ENCODE assay signal across 8 mouse cellular contexts in genomic region chr6:55037799-55038670, GRCm38 (mm10). TPM values are rescaled to one million over a fixed set of nuclear protein-coding genes. Genes with fewer than 3 reads are reported as not detected.
DNase-seq lines count a peak whose midpoint lies in the region; ATAC-seq lines count a peak whose summit lies in the region.

Gene Gars (plus strand): TSS chr6:55038007.

- peak within 1 kb of the TSS; percentile 95 for H3K27ac ChIP-seq in hindbrain, embryonic 11.5 days (ENCODE audit: low read depth, low read length)

- DNase-seq in MN1 (ENCODE audit: low spot score) = peak; percentile 89
- peak; percentile 86 for DNase-seq in cerebellum, adult 9-10 months
- DNase-seq in frontal cortex, adult 2 months (ENCODE audit: extremely low spot score in 1 of 2, low spot score in 1 of 2) = peak; percentile 65 to 87
- DNase-seq in hindbrain, embryonic 11.5 days (ENCODE audit: low spot score) = peak; percentile 94
- DNase-seq in layer of hippocampus, postnatal 10 days (ENCODE audit: low spot score in 2 of 2) = peak; percentile 80 to 90
- peak; percentile 89 for DNase-seq in lung, postnatal 10 days
- peak; percentile 88 for DNase-seq in ovary, postnatal 36 days (ENCODE audit: low spot score)
- peak; percentile 90 for DNase-seq in thymus, postnatal 25 days

- ATAC-seq in hindbrain, embryonic 11.5 days (ENCODE audit: low FRiP score) = peak; percentile 95

- H3K9ac ChIP-seq in hindbrain, embryonic 11.5 days (ENCODE audit: low read depth, low read length) = peak within 1 kb of the TSS; percentile 92

- H3K9me3 ChIP-seq in hindbrain, embryonic 11.5 days (ENCODE audit: control insufficient read depth, low read length) = no peaks in the 10 kb centered on the region

- under 1% methylated on average over 79 of the region's 87 CpGs for WGBS in hindbrain, embryonic 11.5 days

- peak within 1 kb of the TSS; percentile 96 for H3K4me3 ChIP-seq in hindbrain, embryonic 11.5 days (ENCODE audit: low read depth, low read length)

- no peaks in the 10 kb centered on the region for H3K27me3 ChIP-seq in hindbrain, embryonic 11.5 days (ENCODE audit: control insufficient read depth, insufficient read depth, low read length)

- no peaks in the 10 kb centered on the region for H3K4me1 ChIP-seq in hindbrain, embryonic 11.5 days (replicated peaks; ENCODE audit: control insufficient read depth, insufficient read depth, low read length)

- H3K36me3 ChIP-seq in hindbrain, embryonic 11.5 days (ENCODE audit: control insufficient read depth, insufficient read depth, low read length) = no peaks in the 10 kb centered on the region

- peak within 1 kb of the TSS; percentile 60 for H3K4me2 ChIP-seq in hindbrain, embryonic 11.5 days (replicated peaks; ENCODE audit: low read depth, low read length)

RNA-seq across cellular contexts. Expression of gene Gars, which starts in this region (rescaled TPM):
- 81.7 and 84.0 TPM in 2 replicates for polyA plus RNA-seq in frontal cortex, adult 2 months (2012; rRNA removed)
- polyA plus RNA-seq in hindbrain, embryonic 11.5 days (2014; fragmentation: Nextera tagmentation; extraction: Ambion mirVana) = 214 and 230 TPM in 2 replicates
- 100 to 1,000 TPM; 165 to 171 TPM for total RNA-seq in layer of hippocampus, postnatal 10 days (2021)

Comparison
In these comparisons a context has a peak if more than half of its experiments do, and no peak if none do; other contexts are left out.
1. Peak in every context shown above with its lines: DNase-seq, ATAC-seq, H3K4me3 ChIP-seq and H3K27ac ChIP-seq.